Mouse (Mus musculus): Measurements from ENCODE around the gene Ksr2. TPM values are rescaled to one million over a fixed set of nuclear protein-coding genes. Genes with fewer than 3 reads are reported as not detected.

Gene Ksr2
- total and polyA plus RNA-seq, 3 experiments: 0.36 to 1.3 (median 1.2) TPM

- in situ Hi-C loops (cut with MboI; ENCODE audit: low pct_ligation_motif_present, low pct_unique_long_range_greater_than_20kb, low sequenced_read_pairs) (no loop called here), dilution Hi-C loops (cut with MboI; ENCODE audit: extremely low pct_ligation_motif_present, extremely low pct_unique_long_range_greater_than_20kb, low sequenced_read_pairs) (no loop called here)
- H3K4me2 ChIP-seq (ENCODE audit: insufficient read depth, low read depth, poor library complexity, severe bottlenecking): no peak overlapping the region
- H3K27me3 ChIP-seq (replicated peaks): no peaks in the 10 kb centered on the region
- no peaks in the 10 kb centered on the region for H3K36me3 ChIP-seq (replicated peaks in 1 of 2; ENCODE audit: control insufficient read depth in 1 of 2, insufficient read depth in 1 of 2, low read length in 1 of 2)
- no peak for TF ChIP-seq NELFE (IDR thresholded peaks at IDR 0.05; ENCODE audit: low read depth, low read length)
- H3K9me3 ChIP-seq (replicated peaks; ENCODE audit: low read length): no peaks in the 10 kb centered on the region
- H3K79me2 ChIP-seq (replicated peaks; ENCODE audit: control insufficient read depth, extremely low read depth, insufficient read depth, poor library complexity, severe bottlenecking): no peaks in the 10 kb centered on the region
- H3K4me1 ChIP-seq (ENCODE audit: control insufficient read depth in 1 of 2, insufficient read depth in 2 of 2): peaks cover 8 to 30% of the 10 kb centered on the region in 2 experiments
- DNase-seq (ENCODE audit: extremely low read depth): no peak
- H3K27ac ChIP-seq (ENCODE audit: insufficient read depth, low read depth): no peak overlapping the region
- no peak overlapping the region for H3K4me3 ChIP-seq (replicated peaks in 1 of 3; ENCODE audit: low read depth in 2 of 3, low read length in 2 of 3, poor library complexity in 1 of 3)
- H3K9ac ChIP-seq (ENCODE audit: insufficient read depth, low read depth): no peak overlapping the region
Observed at GRCm38 (mm10) chr5:117510864-117511263, 97.1 kb downstream of the Ksr2 start.

DNA sequence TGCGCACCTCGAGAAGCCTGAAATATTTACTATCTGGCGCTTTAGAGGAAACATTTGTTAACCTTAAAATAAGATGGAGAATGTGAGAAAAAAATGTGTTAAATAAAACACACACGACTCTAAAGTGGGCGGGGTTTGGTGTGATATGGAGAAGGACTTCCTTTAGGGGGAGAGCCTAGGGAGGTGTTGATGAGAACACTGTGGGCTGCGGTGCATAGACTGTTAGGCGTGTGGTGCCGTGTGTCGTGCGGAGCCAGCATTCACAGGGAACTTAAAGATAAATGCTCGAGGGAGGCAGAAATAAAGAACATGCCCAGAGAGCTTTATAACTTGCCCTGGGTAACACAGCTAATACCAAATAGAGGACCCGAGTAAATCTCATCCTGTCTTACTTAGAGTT is 101.6 kb downstream of the Ksr2 start:
- Histone ChIP-seq H3K79me2 (replicated peaks; ENCODE audit: control insufficient read depth, extremely low read depth, insufficient read depth, poor library complexity, severe bottlenecking) (no peaks in the 10 kb centered on the region), H3K4me1 (ENCODE audit: control insufficient read depth in 1 of 2, insufficient read depth in 2 of 2) (peaks cover 4 to 22% of the 10 kb centered on the region in 2 experiments; a peak in 3 of 4 replicates), H3K36me3 (replicated peaks in 1 of 2; ENCODE audit: control insufficient read depth in 1 of 2, insufficient read depth in 1 of 2, low read length in 1 of 2) (no peaks in the 10 kb centered on the region), H3K9me3 (replicated peaks; ENCODE audit: low read length) (no peaks in the 10 kb centered on the region), H3K4me3 (replicated peaks in 1 of 3; ENCODE audit: low read depth in 2 of 3, low read length in 2 of 3, poor library complexity in 1 of 3) (no peak overlapping the region), H3K4me2 (ENCODE audit: insufficient read depth, low read depth, poor library complexity, severe bottlenecking) (no peak overlapping the region), H3K27ac (ENCODE audit: insufficient read depth, low read depth) (no peak overlapping the region), H3K27me3 (replicated peaks) (no peaks in the 10 kb centered on the region), H3K9ac (ENCODE audit: insufficient read depth, low read depth) (no peak overlapping the region)
- dilution Hi-C loops (cut with MboI; ENCODE audit: extremely low pct_ligation_motif_present, extremely low pct_unique_long_range_greater_than_20kb, low sequenced_read_pairs) (no loop called here), in situ Hi-C loops (cut with MboI; ENCODE audit: low pct_ligation_motif_present, low pct_unique_long_range_greater_than_20kb, low sequenced_read_pairs) (no loop called here)
- DNase-seq (ENCODE audit: extremely low read depth): no peak
- no peak for TF ChIP-seq USF2 (conservative IDR thresholded peaks at IDR 0.05; ENCODE audit: low read depth, low read length)
- TF ChIP-seq ZKSCAN1 (IDR thresholded peaks at IDR 0.05; ENCODE audit: borderline replicate concordance, low read depth, low read length): no peak
- TF ChIP-seq HCFC1 (IDR thresholded peaks at IDR 0.05; ENCODE audit: low read depth, low read length): no peak
- no peak for TF ChIP-seq IRF4 (IDR thresholded peaks at IDR 0.05; ENCODE audit: low read depth, low read length)
- TF ChIP-seq JUN (IDR thresholded peaks at IDR 0.05; ENCODE audit: insufficient read depth, low read depth, low read length): no peak
- TF ChIP-seq NRF1 (IDR thresholded peaks at IDR 0.05; ENCODE audit: low read depth, low read length): no peak
- TF ChIP-seq CTCF (conservative IDR thresholded peaks at IDR 0.05 in 1 of 2, IDR thresholded peaks at IDR 0.05 in 1 of 2; ENCODE audit: low read depth in 2 of 2, low read length in 2 of 2): no peak
- no peak for TF ChIP-seq NELFE (IDR thresholded peaks at IDR 0.05; ENCODE audit: low read depth, low read length)
- TF ChIP-seq MAZ (IDR thresholded peaks at IDR 0.05; ENCODE audit: low read depth, low read length): no peak
- TF ChIP-seq USF1 (IDR thresholded peaks at IDR 0.05; ENCODE audit: low read depth, low read length): no peak
- TF ChIP-seq POLR2AphosphoS2 (IDR thresholded peaks at IDR 0.05; ENCODE audit: low read depth, low read length): no peak
- TF ChIP-seq ELF1 (IDR thresholded peaks at IDR 0.05; ENCODE audit: low read depth, low read length): no peak
- TF ChIP-seq CHD2 (IDR thresholded peaks at IDR 0.05; ENCODE audit: low read length): no peak
- no peak for TF ChIP-seq SIN3A (IDR thresholded peaks at IDR 0.05; ENCODE audit: low read length)
- no peak for TF ChIP-seq RAD21 (IDR thresholded peaks at IDR 0.05; ENCODE audit: low read depth, low read length)
- no peak for TF ChIP-seq MAX (IDR thresholded peaks at IDR 0.05; ENCODE audit: low read length)
- TF ChIP-seq PAX5 (IDR thresholded peaks at IDR 0.05; ENCODE audit: low read length): no peak
- no peak for TF ChIP-seq POLR2A (IDR thresholded peaks at IDR 0.05; ENCODE audit: low read depth, low read length)
- no peak for TF ChIP-seq MYC (IDR thresholded peaks at IDR 0.05; ENCODE audit: low read depth, low read length)
- TF ChIP-seq JUND (conservative IDR thresholded peaks at IDR 0.05; ENCODE audit: low read depth, low read length): no peak
